ENCODE assay signal across 8 mouse cellular contexts in genomic region chr1:119053402-119053841, GRCm38 (mm10). TPM values are rescaled to one million over a fixed set of nuclear protein-coding genes. Genes with fewer than 3 reads are reported as not detected.
DNase-seq lines count a peak whose midpoint lies in the region; ATAC-seq and TF ChIP-seq lines count a peak whose summit lies in the region.

TSS of gene Gli2 (minus strand) at chr1:119053619.

- peak; percentile 90 for ATAC-seq in forebrain, embryonic 15.5 days (replicated peaks)
- peak; percentile 37; the same call in 1 of the 2 replicates for ATAC-seq in liver, embryonic 14.5 days (ENCODE audit: insufficient read depth)
- peak; percentile 89 for ATAC-seq in neural tube, embryonic 13.5 days (ENCODE audit: low read depth)

- no peaks in the 10 kb centered on the region for H3K36me3 ChIP-seq in C2C12 (ENCODE audit: control insufficient read depth, insufficient read depth)
- no peaks in the 10 kb centered on the region for H3K36me3 ChIP-seq in forebrain, embryonic 15.5 days
- no peaks in the 10 kb centered on the region for H3K36me3 ChIP-seq in liver, embryonic 14.5 days (replicated peaks; ENCODE audit: control insufficient read depth, insufficient read depth, low read depth)
- no peaks in the 10 kb centered on the region for H3K36me3 ChIP-seq in neural tube, embryonic 13.5 days

- H3K4me3 ChIP-seq in C2C12 (ENCODE audit: insufficient read depth, poor library complexity, severe bottlenecking), result no peak within 1 kb of the TSS
- H3K4me3 ChIP-seq in forebrain, embryonic 15.5 days, result peak within 1 kb of the TSS; percentile 51
- H3K4me3 ChIP-seq in liver, embryonic 14.5 days (ENCODE audit: insufficient read depth in 1 of 2, low read depth in 2 of 2, low read length in 2 of 2), result peak within 1 kb of the TSS; percentile 41 to 52
- peak within 1 kb of the TSS; percentile 54 for H3K4me3 ChIP-seq in neural tube, embryonic 13.5 days

- H3K4me2 ChIP-seq in forebrain, embryonic 15.5 days (replicated peaks), result peak within 1 kb of the TSS; percentile 87
- H3K4me2 ChIP-seq in liver, embryonic 14.5 days (ENCODE audit: low read depth), result peak within 1 kb of the TSS; percentile 55
- H3K4me2 ChIP-seq in neural tube, embryonic 13.5 days, result peak within 1 kb of the TSS; percentile 96

- H3K79me3 ChIP-seq in C2C12 (ENCODE audit: low read depth), result no peaks in the 10 kb centered on the region

- H3K4me1 ChIP-seq in forebrain, embryonic 15.5 days, result peaks cover 59% of the 10 kb centered on the region
- no peaks in the 10 kb centered on the region for H3K4me1 ChIP-seq in liver, embryonic 14.5 days (replicated peaks; ENCODE audit: control insufficient read depth in 2 of 2, insufficient read depth in 2 of 2, low read length in 1 of 2)
- H3K4me1 ChIP-seq in neural tube, embryonic 13.5 days (replicated peaks), result peaks cover 63% of the 10 kb centered on the region

- H3K27me3 ChIP-seq in C2C12 (ENCODE audit: control insufficient read depth, insufficient read depth, insufficient read length), result peaks cover 8% of the 10 kb centered on the region
- no peaks in the 10 kb centered on the region for H3K27me3 ChIP-seq in forebrain, embryonic 15.5 days
- H3K27me3 ChIP-seq in liver, embryonic 14.5 days (ENCODE audit: control insufficient read depth, insufficient read depth, low read length), result peaks cover 62% of the 10 kb centered on the region
- peaks cover 47% of the 10 kb centered on the region for H3K27me3 ChIP-seq in neural tube, embryonic 13.5 days

- peak; percentile 96 for TF ChIP-seq CTCF in C2C12 (IDR thresholded peaks at IDR 0.05; ENCODE audit: control insufficient read depth, insufficient read depth, insufficient read length)
- peak; percentile 69 for TF ChIP-seq CTCF in liver, embryonic 14.5 days (IDR thresholded peaks at IDR 0.05; ENCODE audit: low read depth)

- peak within 1 kb of the TSS; percentile 85 for H3K27ac ChIP-seq in forebrain, embryonic 15.5 days (replicated peaks)
- no peak within 1 kb of the TSS for H3K27ac ChIP-seq in liver, embryonic 14.5 days
- H3K27ac ChIP-seq in neural tube, embryonic 13.5 days (replicated peaks), result peak within 1 kb of the TSS; percentile 79

- no peaks in the 10 kb centered on the region for H3K9me3 ChIP-seq in forebrain, embryonic 15.5 days
- no peaks in the 10 kb centered on the region for H3K9me3 ChIP-seq in liver, embryonic 14.5 days (ENCODE audit: control insufficient read depth, low read length)
- H3K9me3 ChIP-seq in neural tube, embryonic 13.5 days, result no peaks in the 10 kb centered on the region

- TF ChIP-seq EP300 in liver, embryonic 14.5 days (IDR thresholded peaks at IDR 0.05; ENCODE audit: low read depth), result no peak

- H3K9ac ChIP-seq in forebrain, embryonic 15.5 days (replicated peaks), result peak within 1 kb of the TSS; percentile 62
- no peak within 1 kb of the TSS for H3K9ac ChIP-seq in liver, embryonic 14.5 days (replicated peaks)
- peak within 1 kb of the TSS; percentile 67 for H3K9ac ChIP-seq in neural tube, embryonic 13.5 days

- H3K79me2 ChIP-seq in C2C12 (ENCODE audit: control insufficient read depth, insufficient read depth), result no peaks in the 10 kb centered on the region

- peak within 1 kb of the TSS; percentile 34 for H3ac ChIP-seq in C2C12 (ENCODE audit: control insufficient read depth, insufficient read length, low read depth)

- WGBS in forebrain, embryonic 15.5 days, result under 1% methylated on average over 39 of the region's 42 CpGs
- WGBS in liver, embryonic 14.5 days (ENCODE audit: insufficient replicate concordance), result under 1% methylated on average over 42 of the region's 42 CpGs
- under 1% methylated on average over 36 of the region's 42 CpGs for whole genome bisulfite sequencing in neural tube, embryonic 13.5 days

- peak; percentile 52 for DNase-seq in cerebellum, adult 11 months
- peak; percentile 86 to 88 for DNase-seq in heart, postnatal 10 days
- DNase-seq in kidney, postnatal 4 days, result peak; percentile 88 to 93
- DNase-seq in liver, embryonic 14.5 days (ENCODE audit: low read depth in 3 of 3, low spot score in 3 of 3), result peak in 2 of 3 experiments; percentile 16 to 19
- DNase-seq in thymus, postnatal 0 days (ENCODE audit: low spot score), result peak; percentile 70

- intact Hi-C loops in heart, postnatal 10 days (cut with DNase I), result loop anchor here (5.0 to 10.0 kb wide), 2 partner anchors 76 to 179 kb away; no protein-coding TSS in a partner anchor

TF ChIP-seq in C2C12, 6 proteins besides CTCF, POLR2A, EP300 and RAD21:
- TF ChIP-seq MYOG (IDR thresholded peaks at IDR 0.05; ENCODE audit: control insufficient read depth, extremely low read depth, insufficient read length) (no peak), MYOD1 (IDR thresholded peaks at IDR 0.05; ENCODE audit: control insufficient read depth, insufficient read length, low read depth) (no peak), USF1 (IDR thresholded peaks at IDR 0.05; ENCODE audit: low read depth) (no peak)

RNA-seq across cellular contexts. Expression of gene Gli2, which starts in this region (rescaled TPM):
- polyA plus RNA-seq in C2C12 (2012; fragmentation: generic; extraction: Trizol), result 0.74 TPM
- polyA plus RNA-seq in forebrain, embryonic 15.5 days (2015; fragmentation: Nextera tagmentation; extraction: Ambion mirVana), result 4.0 and 5.4 TPM in 2 replicates
- 1 to 10 TPM; 3.8 to 4.2 TPM for total RNA-seq in heart, postnatal 10 days (2021)
- polyA plus RNA-seq in liver, embryonic 14.5 days (2012; rRNA removed), result 0.24 and 0.26 TPM in 2 replicates
- polyA plus RNA-seq in liver, embryonic 14.5 days (2014; fragmentation: Nextera tagmentation; extraction: Ambion mirVana), result 0.04 and 0.25 TPM in 2 replicates
- polyA plus RNA-seq in neural tube, embryonic 13.5 days (2015; fragmentation: Nextera tagmentation; extraction: Ambion mirVana), result 1.9 and 3.8 TPM in 2 replicates
- 0.66 and 0.68 TPM in 2 replicates for polyA plus RNA-seq in thymus, postnatal 0 days (2015; fragmentation: Nextera tagmentation; extraction: Ambion mirVana)

Comparison
In these comparisons a context has a peak if more than half of its experiments do, and no peak if none do; other contexts are left out.
1. Peak in DNase-seq, ATAC-seq, H3K4me3 ChIP-seq and H3K4me2 ChIP-seq in liver, embryonic 14.5 days; RNA of the gene not detected or under 1 TPM.
2. Peak in DNase-seq in thymus, postnatal 0 days; RNA of the gene not detected or under 1 TPM.
3. DNase-seq: peak in every context shown above with its lines; median percentile 90 in kidney, postnatal 4 days; 87 in heart, postnatal 10 days; 70 in thymus, postnatal 0 days; 52 in cerebellum, adult 11 months; 18 in liver, embryonic 14.5 days.
4. ATAC-seq: peak in every context shown above with its lines; median percentile 90 in forebrain, embryonic 15.5 days; 89 in neural tube, embryonic 13.5 days; 37 in liver, embryonic 14.5 days.